ENCODE assay signal across 9 mouse cellular contexts in genomic region chr2:75776533-75776932, GRCm38 (mm10). TPM values are rescaled to one million over a fixed set of nuclear protein-coding genes. Genes with fewer than 3 reads are reported as not detected.
DNase-seq lines count a peak whose midpoint lies in the region; ATAC-seq and TF ChIP-seq lines count a peak whose summit lies in the region.
"Had no signal": no experiment of that assay in that cellular context is flagged by ENCODE, and none has a peak within 500 bp of the region (broad histone marks: within the 10 kb centered on the region; RNA-seq: fewer than 3 reads in every experiment).

No protein-coding gene starts in this region.

- no peak for TF ChIP-seq EP300 in stomach, postnatal 0 days (optimal IDR thresholded peaks at IDR 0.05)

- H3K36me3 ChIP-seq in erythroblast, embryonic 14.5 days (ENCODE audit: control insufficient read depth) = no peaks in the 10 kb centered on the region
- H3K36me3 ChIP-seq in liver, embryonic 15.5 days (replicated peaks) = no peaks in the 10 kb centered on the region
- H3K36me3 ChIP-seq in stomach, postnatal 0 days (ENCODE audit: control insufficient read depth, insufficient read depth, low read length) = no peaks in the 10 kb centered on the region

- TF ChIP-seq CTCF in stomach, postnatal 0 days (IDR thresholded peaks at IDR 0.05; ENCODE audit: low read depth) = no peak

- WGBS in liver, embryonic 15.5 days (ENCODE audit: insufficient replicate concordance) = 8% methylated on average over 12 of the region's 12 CpGs
- 23% methylated on average over 12 of the region's 12 CpGs for WGBS in stomach, postnatal 0 days

- ATAC-seq in erythroblast, adult 5-6 weeks (replicated peaks; ENCODE audit: low FRiP score, poor library complexity, severe bottlenecking) = no peak
- 0 out of 2 replicates have a peak, but pooled peaks have one; percentile 7 for ATAC-seq in liver, embryonic 15.5 days (ENCODE audit: insufficient read depth)
- ATAC-seq in stomach, postnatal 0 days (ENCODE audit: low FRiP score, low TSS enrichment) = no peak
- ATAC-seq in granulocyte monocyte progenitor cell, adult 5-6 weeks (replicated peaks; ENCODE audit: poor library complexity, severe bottlenecking) = no peak

- H3K4me3 ChIP-seq in erythroblast, embryonic 14.5 days (replicated peaks) = peak overlapping the region; percentile 49
- H3K4me3 ChIP-seq in liver, embryonic 15.5 days (replicated peaks) = peak overlapping the region; percentile 47
- H3K4me3 ChIP-seq in stomach, postnatal 0 days (ENCODE audit: low read depth, low read length) = peak overlapping the region; percentile 8; the same call in 1 of the 2 replicates
- H3K4me3 ChIP-seq: myocyte had no signal

- H3K4me2 ChIP-seq in liver, embryonic 15.5 days = peak overlapping the region; percentile 72
- H3K4me2 ChIP-seq in stomach, postnatal 0 days (replicated peaks; ENCODE audit: low read depth) = peak overlapping the region; percentile 42

- H3K9me3 ChIP-seq in erythroblast, embryonic 14.5 days (ENCODE audit: control insufficient read depth, low read length) = no peaks in the 10 kb centered on the region
- no peaks in the 10 kb centered on the region for H3K9me3 ChIP-seq in liver, embryonic 15.5 days (replicated peaks)
- H3K9me3 ChIP-seq in stomach, postnatal 0 days (ENCODE audit: control insufficient read depth, low read length) = no peaks in the 10 kb centered on the region

- H3K4me1 ChIP-seq in erythroblast, embryonic 14.5 days (ENCODE audit: control insufficient read depth) = peaks cover 26% of the 10 kb centered on the region
- peaks cover 52% of the 10 kb centered on the region for H3K4me1 ChIP-seq in liver, embryonic 15.5 days (replicated peaks)
- peaks cover 5% of the 10 kb centered on the region; the same call in 1 of the 2 replicates for H3K4me1 ChIP-seq in stomach, postnatal 0 days (replicated peaks; ENCODE audit: control insufficient read depth, insufficient read depth)

- no peaks in the 10 kb centered on the region; the same call in 1 of the 2 replicates for H3K27me3 ChIP-seq in erythroblast, embryonic 14.5 days (ENCODE audit: control insufficient read depth)
- no peaks in the 10 kb centered on the region for H3K27me3 ChIP-seq in liver, embryonic 15.5 days
- H3K27me3 ChIP-seq in stomach, postnatal 0 days (ENCODE audit: control insufficient read depth, insufficient read depth, low read length) = no peaks in the 10 kb centered on the region

- no peak overlapping the region for H3K9ac ChIP-seq in liver, embryonic 15.5 days
- H3K9ac ChIP-seq in stomach, postnatal 0 days (ENCODE audit: low read length) = 0 out of 2 replicates have a peak overlapping the region, but pooled peaks have one; percentile 18

- DNase-seq in thymus, postnatal 25 days = peak; percentile 8
- no peak for DNase-seq in thymus, postnatal 36 days
- DNase-seq in stomach, postnatal 0 days (ENCODE audit: low spot score) = no peak
- DNase-seq in yolk sac, embryonic 10.5 days (ENCODE audit: low spot score) = no peak

- H3K27ac ChIP-seq in liver, embryonic 15.5 days (replicated peaks) = 0 out of 2 replicates have a peak overlapping the region, but pooled peaks have one; percentile 1
- peak overlapping the region; percentile 73 for H3K27ac ChIP-seq in stomach, postnatal 0 days (replicated peaks)

RNA-seq across cellular contexts. Expression of gene Agps, which starts 55.4 kb away (rescaled TPM):
- 0.11 and 0.17 TPM in 2 replicates for polyA plus RNA-seq in erythroblast, embryonic 14.5 days (2012)
- 45.1 and 47.7 TPM in 2 replicates for total RNA-seq in erythroblast, adult 5-6 weeks (2015; ENCODE audit: low replicate concordance)
- total RNA-seq in erythroblast, adult 5-6 weeks (2017; ENCODE audit: low replicate concordance) = 44.5 and 51.9 TPM in 2 replicates
- polyA plus RNA-seq in liver, embryonic 15.5 days (2015; fragmentation: Nextera tagmentation; extraction: Ambion mirVana) = 14.3 and 14.8 TPM in 2 replicates
- 11.8 and 12.4 TPM in 2 replicates for polyA plus RNA-seq in stomach, postnatal 0 days (2015; fragmentation: Nextera tagmentation; extraction: Ambion mirVana)
- 164 and 183 TPM in 2 replicates for total RNA-seq in granulocyte monocyte progenitor cell, adult 5-6 weeks (2014; fragmentation: Nextera tagmentation)
- 224 and 232 TPM in 2 replicates for total RNA-seq in granulocyte monocyte progenitor cell, adult 5-6 weeks (2017)

Comparison
In these comparisons a context has a peak if more than half of its experiments do, and no peak if none do; other contexts are left out.
1. RNA of gene Agps, which starts 55.4 kb away (polyA plus RNA-seq): 14.3 to 14.8 TPM in liver, embryonic 15.5 days and 11.8 to 12.4 TPM in stomach, postnatal 0 days; 0.11 to 0.17 TPM in erythroblast, embryonic 14.5 days; every median in the first group is over 10 times any median in the second.
2. Peak in every context shown above with its lines, with median percentiles within 50 percentile points of each other: H3K4me3 ChIP-seq.